Mouse (Mus musculus) bone marrow, adult 2 months (tissue): ENCODE results near the gene Tom1l2.

Experiments
- CTCF ChIP-seq: fragments of 200-500 bp; IDR thresholded peaks from 2 replicates; pipeline ENCODE4 v1.5.1; 2011; ENCODE audit warnings: low read length, control low read depth; ENCODE audit not compliant: control insufficient read depth, insufficient read depth
- POLR2A ChIP-seq: fragments of 200-500 bp; IDR thresholded peaks from 2 replicates; pipeline ENCODE4 v1.6.1; 2011; ENCODE audit warnings: low read depth, mild to moderate bottlenecking, control low read depth, low read length, borderline replicate concordance; ENCODE audit not compliant: control insufficient read depth

- TF ChIP-seq CTCF (no peak), POLR2A (no peak)
These were observed 6.4 kb upstream of the Tom1l2 start for GRCm38 (mm10) chr11:60359138-60359537.
